Mouse (Mus musculus) megakaryocyte, embryonic 14.5 days (primary cell): ENCODE results near the gene E330017A01Rik. TPM values are rescaled to one million over a fixed set of nuclear protein-coding genes. Genes with fewer than 3 reads are reported as not detected.

Source experiments
- H3K27me3 ChIP-seq: replicated peaks from 2 replicates; pipeline ENCODE3; 2012; ENCODE audit warnings: inconsistent platforms
- H3K36me3 ChIP-seq: replicated peaks from 2 replicates; pipeline ENCODE3; 2012; ENCODE audit warnings: low read length, inconsistent platforms, mixed read lengths
- H3K4me1 ChIP-seq: 2 replicates; pipeline ENCODE4 v1.6.1; 2012; ENCODE audit warnings: inconsistent platforms
- H3K4me3 ChIP-seq: replicated peaks from 2 replicates; pipeline ENCODE3; 2012; ENCODE audit warnings: moderate library complexity, mild to moderate bottlenecking, inconsistent platforms
- H3K9me3 ChIP-seq: 2 replicates; pipeline ENCODE4 v1.6.1; 2012; ENCODE audit warnings: inconsistent platforms
- FLI1 ChIP-seq: IDR thresholded peaks from 2 replicates; pipeline ENCODE4 v1.6.1; 2012; ENCODE audit warnings: low read length, inconsistent platforms, mixed read lengths
- GATA1 ChIP-seq: IDR thresholded peaks from 3 replicates; pipeline ENCODE4 v1.6.1; 2012; ENCODE audit warnings: mixed read lengths, low read length, inconsistent platforms, borderline replicate concordance
- polyA plus RNA-seq: library from polyadenylated mRNA; stranded (reverse); fragments of >175 nt; gene quantifications from 2 replicates; pipeline ENCODE4 v1.2.3, GENCODE M21; 2012; ENCODE audit warnings: low replicate concordance; ENCODE audit not compliant: insufficient read depth

Gene E330017A01Rik
- polyA plus RNA-seq, 1 experiment, result not detected

DNA sequence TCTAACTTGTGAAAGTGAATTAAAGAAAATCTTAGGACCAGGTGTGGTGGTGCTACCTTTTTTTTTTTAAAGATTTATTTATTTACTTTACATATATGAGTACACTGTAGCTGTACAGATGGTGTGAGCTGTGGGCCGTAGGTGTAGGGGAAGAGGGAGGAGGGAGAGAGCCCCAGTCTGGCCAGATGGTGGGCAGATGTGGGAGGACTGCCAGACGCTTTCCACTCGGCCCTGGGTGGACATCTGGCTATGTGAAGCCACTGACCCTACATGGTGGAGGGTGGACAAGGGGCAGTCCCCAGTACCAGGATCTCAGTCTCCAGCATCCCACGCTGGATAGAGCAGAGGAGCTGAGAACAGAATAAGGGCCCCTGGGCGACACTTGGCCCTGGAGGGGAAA lies 31.4 kb downstream of the E330017A01Rik start:
- peak overlapping the region; percentile 74 for H3K4me3 ChIP-seq
- no peaks in the 10 kb centered on the region for H3K27me3 ChIP-seq
- TF ChIP-seq FLI1, result no peak
- TF ChIP-seq GATA1, result no peak
- H3K9me3 ChIP-seq, result no peaks in the 10 kb centered on the region
- no peaks in the 10 kb centered on the region for H3K36me3 ChIP-seq
- H3K4me1 ChIP-seq, result peaks cover 74% of the 10 kb centered on the region

DNA sequence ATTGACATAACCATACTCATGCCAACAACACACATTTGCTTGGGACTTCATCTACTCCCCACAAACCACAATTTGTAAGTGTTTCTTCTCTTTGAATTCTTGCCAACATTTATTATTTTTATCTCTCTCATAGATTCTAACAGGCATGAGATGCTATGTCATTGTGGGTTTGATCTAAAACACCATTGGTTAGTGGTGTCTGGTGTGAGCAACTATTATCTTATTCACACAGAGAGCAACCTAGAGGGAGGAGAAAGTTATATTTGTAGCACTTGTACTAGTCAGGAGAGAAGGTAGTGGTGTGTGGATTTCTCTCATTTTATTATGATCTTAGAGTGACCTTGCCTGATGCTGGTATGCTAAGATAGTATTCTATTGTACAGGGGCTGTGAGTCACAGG lies 33.9 kb downstream of the E330017A01Rik start:
- Histone ChIP-seq H3K9me3 (no peaks in the 10 kb centered on the region), H3K27me3 (no peaks in the 10 kb centered on the region), H3K4me1 (peaks cover 75% of the 10 kb centered on the region), H3K4me3 (no peak overlapping the region), H3K36me3 (peaks cover 2% of the 10 kb centered on the region)
- TF ChIP-seq FLI1 (no peak), GATA1 (no peak)

GRCm38 (mm10) chr16:58603831-58604230 lies 34.7 kb downstream of the E330017A01Rik start:
- no peak for TF ChIP-seq GATA1
- TF ChIP-seq FLI1, result no peak
- Histone ChIP-seq H3K27me3 (no peaks in the 10 kb centered on the region), H3K4me3 (no peak overlapping the region), H3K36me3 (peaks cover 2% of the 10 kb centered on the region), H3K9me3 (no peaks in the 10 kb centered on the region), H3K4me1 (peaks cover 78% of the 10 kb centered on the region)

DNA sequence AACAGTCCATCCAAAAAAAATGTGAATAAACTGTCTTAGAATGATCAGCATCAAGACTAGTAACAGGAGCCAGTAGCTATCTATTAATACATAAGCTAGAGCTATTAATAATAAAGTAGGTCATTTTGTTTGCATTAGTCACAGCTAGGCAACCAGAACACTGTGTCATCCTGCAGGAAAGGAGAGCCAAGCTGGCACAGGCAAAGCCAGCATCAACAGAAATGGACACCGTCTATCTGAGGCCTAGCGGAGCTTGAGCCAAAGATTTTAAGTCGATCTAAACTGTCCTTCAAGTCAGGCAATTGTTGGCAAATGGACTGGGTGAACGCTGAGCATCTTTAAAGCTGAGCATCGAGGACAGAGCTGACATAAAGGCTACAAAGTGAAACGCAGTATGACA lies 37.7 kb downstream of the E330017A01Rik start:
- peaks cover 52% of the 10 kb centered on the region for H3K4me1 ChIP-seq
- TF ChIP-seq FLI1, result no peak
- TF ChIP-seq GATA1, result no peak
- H3K9me3 ChIP-seq, result no peaks in the 10 kb centered on the region
- no peak overlapping the region for H3K4me3 ChIP-seq
- peaks cover 2% of the 10 kb centered on the region for H3K36me3 ChIP-seq
- no peaks in the 10 kb centered on the region for H3K27me3 ChIP-seq

- no peaks in the 10 kb centered on the region for H3K36me3 ChIP-seq
- H3K4me3 ChIP-seq, result no peak overlapping the region
- no peaks in the 10 kb centered on the region for H3K9me3 ChIP-seq
- peaks cover 2% of the 10 kb centered on the region; the same call in 1 of the 2 replicates for H3K4me1 ChIP-seq
- H3K27me3 ChIP-seq, result no peaks in the 10 kb centered on the region
- TF ChIP-seq FLI1, result no peak
- no peak for TF ChIP-seq GATA1
These were observed 47.2 kb downstream of the E330017A01Rik start for GRCm38 (mm10) chr16:58591299-58591698.

DNA sequence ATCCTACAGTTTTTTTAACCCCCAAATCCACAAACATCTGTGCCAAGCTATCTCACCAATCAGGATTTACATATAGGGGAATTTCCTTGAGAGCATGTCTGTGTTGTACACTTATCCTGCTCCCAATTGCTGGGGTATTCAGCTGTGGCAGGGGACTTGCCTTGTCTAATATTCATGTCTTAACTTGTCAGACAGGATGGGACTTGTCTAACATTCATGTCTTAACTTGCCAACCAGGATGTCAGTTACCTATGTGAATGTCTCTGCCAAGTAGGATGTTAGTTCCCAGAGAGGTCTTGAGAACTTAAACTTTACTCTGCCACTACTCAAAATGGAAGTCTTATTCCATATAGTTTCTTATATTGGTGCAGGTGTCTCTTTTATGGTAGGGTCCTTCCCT lies 49.1 kb downstream of the E330017A01Rik start:
- H3K27me3 ChIP-seq, result no peaks in the 10 kb centered on the region
- no peaks in the 10 kb centered on the region for H3K36me3 ChIP-seq
- no peak overlapping the region for H3K4me3 ChIP-seq
- H3K9me3 ChIP-seq, result no peaks in the 10 kb centered on the region
- TF ChIP-seq FLI1 (no peak), GATA1 (no peak)
- peaks cover 2% of the 10 kb centered on the region; the same call in 1 of the 2 replicates for H3K4me1 ChIP-seq

Other genes with a start within 250 kb of the E330017A01Rik start
- 0.78 and 1.2 TPM in 2 replicates for gene Dcbld2, start 230.3 kb downstream of the E330017A01Rik start, polyA plus RNA-seq
- gene St3gal6, start 114.5 kb downstream of the E330017A01Rik start, polyA plus RNA-seq, result 157 and 159 TPM in 2 replicates
- gene Gm813, start 21.8 kb downstream of the E330017A01Rik start, polyA plus RNA-seq, result not detected in 2 replicates
- 3.4 and 14.3 TPM in 2 replicates for gene Cpox, start 31.6 kb upstream of the E330017A01Rik start, polyA plus RNA-seq
- gene Gpr15, start 80.3 kb upstream of the E330017A01Rik start, polyA plus RNA-seq, result not detected in 2 replicates
- 1.00 and 2.3 TPM in 2 replicates for gene Cldnd1, start 89.2 kb upstream of the E330017A01Rik start, polyA plus RNA-seq
- 1.3 TPM in 1 of 2 replicates, not detected in the other for gene Olfr172, start 124.4 kb upstream of the E330017A01Rik start, polyA plus RNA-seq
- not detected in 2 replicates for gene Olfr173, start 161.5 kb upstream of the E330017A01Rik start, polyA plus RNA-seq
- gene Olfr175-ps1, start 188.0 kb upstream of the E330017A01Rik start, polyA plus RNA-seq, result not detected in 2 replicates
- gene Olfr177, start 236.0 kb upstream of the E330017A01Rik start, polyA plus RNA-seq, result not detected in 2 replicates